Mouse (Mus musculus) liver, embryonic 14.5 days (tissue): ENCODE measurements around the gene Rin2. TPM values are rescaled to one million over a fixed set of nuclear protein-coding genes. Genes with fewer than 3 reads are reported as not detected.

Source experiments
- ATAC-seq: fragments of 200-750 bp; cut with Nextera tagmentation; 2 replicates; pipeline ENCODE4 v1.8.0; 2017; ENCODE audit warnings: moderate number of reproducible peaks, mild to moderate bottlenecking, moderate library complexity; ENCODE audit not compliant: insufficient read depth
- DNase-seq, 3 experiments: peaks; one replicate each; pipeline ENCODE4 v3.0.0-alpha.2; 2012 to 2013; ENCODE audit warnings: low read depth in 3 of 3, low spot score in 3 of 3
- H3K27ac ChIP-seq: fragments of 300-500 bp; sonication (generic); 2 replicates; pipeline ENCODE4 v1.5.1; 2014; ENCODE audit warnings: moderate library complexity, mild to moderate bottlenecking, control low read depth, inconsistent platforms
- H3K27me3 ChIP-seq: fragments of 300-500 bp; sonication (generic); 2 replicates; pipeline ENCODE4 v1.6.1; 2014; ENCODE audit warnings: mild to moderate bottlenecking, low read length, moderate library complexity; ENCODE audit not compliant: control insufficient read depth, insufficient read depth
- H3K36me3 ChIP-seq: fragments of 300-500 bp; sonication (generic); replicated peaks from 2 replicates; pipeline ENCODE4 v1.6.1; 2014; ENCODE audit warnings: low read depth; ENCODE audit not compliant: control insufficient read depth, insufficient read depth
- H3K4me1 ChIP-seq, 2 experiments: fragments of 200-500 bp in 1 of 2; fragments of 300-500 bp in 1 of 2; sonication (generic) in 1 of 2; replicated peaks; 2 replicates each; pipeline ENCODE4 v1.6.1; 2012 to 2014; ENCODE audit warnings: antibody characterized with exemption in 1 of 2, inconsistent platforms in 1 of 2, low read length in 1 of 2; ENCODE audit not compliant: control insufficient read depth in 2 of 2, insufficient read depth in 2 of 2
- H3K4me2 ChIP-seq: fragments of 300-500 bp; sonication (generic); 2 replicates; pipeline ENCODE4 v1.6.1; 2014; ENCODE audit warnings: low read depth, mild to moderate bottlenecking, control low read depth, moderate library complexity
- H3K4me3 ChIP-seq, 2 experiments: fragments of 200-500 bp in 1 of 2; fragments of 300-500 bp in 1 of 2; sonication (generic) in 1 of 2; 2 replicates each; pipeline ENCODE4 v1.5.1; 2012 to 2014; ENCODE audit warnings: low read depth in 2 of 2, low read length in 2 of 2, mild to moderate bottlenecking in 2 of 2, control low read depth in 1 of 2, inconsistent platforms in 1 of 2, moderate library complexity in 1 of 2; ENCODE audit not compliant: insufficient read depth in 1 of 2
- H3K9ac ChIP-seq: fragments of 300-500 bp; sonication (generic); replicated peaks from 2 replicates; pipeline ENCODE4 v1.6.1; 2014; ENCODE audit warnings: mild to moderate bottlenecking, control low read depth, moderate library complexity
- H3K9me3 ChIP-seq: fragments of 300-500 bp; sonication (generic); 2 replicates; pipeline ENCODE4 v1.6.1; 2016; ENCODE audit warnings: low read length, mixed read lengths; ENCODE audit not compliant: control insufficient read depth
- CTCF ChIP-seq: IDR thresholded peaks from 2 replicates; pipeline ENCODE4 v1.5.1; 2016; ENCODE audit warnings: antibody characterized with exemption, low read depth, control low read depth
- EP300 ChIP-seq: IDR thresholded peaks from 2 replicates; pipeline ENCODE4 v1.6.1; 2016; ENCODE audit warnings: antibody characterized with exemption, low read depth
- WGBS: fragments of 180-500 bp; shearing (Covaris S2); extraction: QIAGEN DNeasy Blood & Tissue Kit; methylation state at CpG from one replicate; pipeline ENCODE4 v1.1.7; 2014; ENCODE audit not compliant: insufficient replicate concordance; 5-methylcytosine and 5-hydroxymethylcytosine counted together
- polyA plus RNA-seq, 2 experiments: library from polyadenylated mRNA; depleted of rRNA in 1 of 2; stranded (reverse) in 1 of 2; unstranded in 1 of 2; fragments of >200 nt; fragmentation: Nextera tagmentation in 1 of 2; extraction: Ambion mirVana in 1 of 2; gene quantifications; 2 replicates each; pipeline versions ENCODE4 v1.2.1 to v1.2.3; 2012 to 2014

Gene Rin2
- polyA plus RNA-seq, 2 experiments: 1.1 to 1.7 TPM

GRCm38 (mm10) chr2:145797851-145798250 is 122.8 kb downstream of the Rin2 start:
- no peak for TF ChIP-seq EP300
- TF ChIP-seq CTCF: no peak
- DNase-seq: no peak
- Histone ChIP-seq H3K27me3 (no peaks in the 10 kb centered on the region), H3K4me3 (no peak overlapping the region), H3K9me3 (no peaks in the 10 kb centered on the region), H3K4me1 (no peaks in the 10 kb centered on the region; a peak in 1 of 4 replicates), H3K9ac (no peak overlapping the region), H3K27ac (no peak overlapping the region), H3K36me3 (no peaks in the 10 kb centered on the region), H3K4me2 (no peak overlapping the region)
- ATAC-seq: no peak
- 0% methylated on average over 1 of the region's 1 CpGs for WGBS

- Histone ChIP-seq H3K9ac (no peak overlapping the region), H3K4me2 (no peak overlapping the region), H3K27me3 (no peaks in the 10 kb centered on the region), H3K36me3 (no peaks in the 10 kb centered on the region), H3K4me1 (no peaks in the 10 kb centered on the region; a peak in 1 of 4 replicates), H3K27ac (no peak overlapping the region), H3K4me3 (no peak overlapping the region), H3K9me3 (no peaks in the 10 kb centered on the region)
- WGBS: 51% methylated on average over 3 of the region's 3 CpGs
- no peak for DNase-seq
- TF ChIP-seq EP300: no peak
- TF ChIP-seq CTCF: no peak
- no peak for ATAC-seq
These were observed 123.9 kb downstream of the Rin2 start for GRCm38 (mm10) chr2:145798954-145799353.

DNA sequence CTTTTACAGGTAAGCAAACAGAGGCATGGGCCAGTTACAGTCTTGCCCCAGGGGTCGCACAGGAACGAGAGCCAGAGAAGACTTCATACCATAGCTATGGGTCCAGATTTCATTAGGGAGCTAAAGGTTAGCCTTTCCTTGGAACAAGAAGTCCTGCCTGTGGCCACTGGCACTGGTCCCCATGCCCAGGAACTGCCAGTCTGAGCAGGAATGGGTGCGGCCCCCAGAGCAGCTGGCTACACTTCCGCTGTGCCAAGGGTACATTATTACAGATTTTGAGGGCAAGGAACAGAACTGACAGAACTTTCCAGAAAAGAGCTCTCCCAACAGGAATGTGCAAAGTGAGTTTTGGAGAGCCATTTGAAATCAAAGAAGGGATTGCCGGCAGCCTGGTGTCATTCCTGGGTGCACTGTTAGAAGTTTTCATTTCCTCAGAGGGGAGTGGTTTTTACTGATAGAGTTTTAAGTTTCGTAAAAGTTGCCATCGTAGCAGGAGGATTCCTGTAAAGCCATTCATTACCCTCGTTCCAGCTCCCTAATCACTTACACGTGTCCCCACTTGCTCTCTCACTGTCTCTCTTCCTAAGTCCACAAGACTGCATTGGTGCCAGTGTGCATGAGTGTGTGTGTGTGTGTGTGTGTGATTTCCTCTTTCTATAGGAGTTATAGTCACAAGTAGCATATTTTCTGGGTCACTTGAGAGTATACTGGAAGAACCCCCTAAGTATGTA is 126.5 kb downstream of the Rin2 start:
- Histone ChIP-seq H3K4me2 (no peak overlapping the region), H3K9me3 (no peaks in the 10 kb centered on the region), H3K4me1 (no peaks in the 10 kb centered on the region), H3K27ac (no peak overlapping the region), H3K4me3 (no peak overlapping the region), H3K27me3 (no peaks in the 10 kb centered on the region), H3K9ac (no peak overlapping the region), H3K36me3 (no peaks in the 10 kb centered on the region)
- 63% methylated on average over 9 of the region's 9 CpGs for WGBS
- TF ChIP-seq CTCF: no peak
- TF ChIP-seq EP300: no peak
- ATAC-seq: no peak
- DNase-seq: no peak

- Histone ChIP-seq H3K4me3 (no peak overlapping the region), H3K4me1 (no peaks in the 10 kb centered on the region), H3K9ac (no peak overlapping the region), H3K27ac (no peak overlapping the region), H3K4me2 (no peak overlapping the region), H3K9me3 (no peaks in the 10 kb centered on the region), H3K27me3 (no peaks in the 10 kb centered on the region), H3K36me3 (no peaks in the 10 kb centered on the region)
- DNase-seq (no peak), ATAC-seq (no peak)
- 41% methylated on average over 2 of the region's 2 CpGs for WGBS
- TF ChIP-seq CTCF (no peak), EP300 (no peak)
These were observed 127.6 kb downstream of the Rin2 start for GRCm38 (mm10) chr2:145802626-145803025.

DNA sequence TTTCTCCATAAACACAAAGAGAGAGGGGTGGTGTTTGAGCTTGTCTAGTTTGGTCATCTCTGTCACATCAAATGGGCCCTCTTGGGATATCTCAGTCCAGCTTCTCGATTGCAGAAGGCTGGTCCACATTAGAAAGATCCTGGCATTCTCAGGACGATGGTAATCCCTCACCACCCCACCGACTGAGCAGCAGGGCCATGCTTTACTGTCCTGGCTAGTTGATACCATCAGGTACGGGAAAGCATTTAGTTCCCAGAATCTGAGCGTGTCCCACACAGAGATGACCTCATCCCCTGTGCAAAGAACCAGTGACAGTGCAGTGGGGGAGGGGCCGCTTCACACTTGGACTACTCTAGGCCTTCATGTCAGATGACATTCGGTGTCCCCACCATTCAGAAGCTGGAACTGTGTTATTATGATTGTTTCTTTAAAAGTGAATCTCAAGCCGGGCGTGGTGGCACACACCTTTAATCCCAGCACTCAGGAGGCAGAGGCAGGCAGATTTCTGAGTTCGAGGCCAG is 128.9 kb downstream of the Rin2 start:
- Histone ChIP-seq H3K27ac (no peak overlapping the region), H3K4me1 (no peaks in the 10 kb centered on the region), H3K9ac (no peak overlapping the region), H3K9me3 (no peaks in the 10 kb centered on the region), H3K4me2 (no peak overlapping the region), H3K27me3 (no peaks in the 10 kb centered on the region), H3K36me3 (no peaks in the 10 kb centered on the region), H3K4me3 (no peak overlapping the region)
- 66% methylated on average over 10 of the region's 10 CpGs for WGBS
- ATAC-seq: no peak
- TF ChIP-seq EP300: no peak
- TF ChIP-seq CTCF: no peak
- no peak for DNase-seq
